Comparison of ENCODE assay signal across 33 mouse cellular contexts in genomic region chr3:28358391-28358790, GRCm38 (mm10).
"Had no signal": no experiment of that assay in that cellular context is flagged by ENCODE, and none has a peak within 500 bp of the region (broad histone marks: within the 10 kb centered on the region; RNA-seq: fewer than 3 reads in every experiment).

No protein-coding gene starts in this region.

- H3K9ac ChIP-seq: heart, embryonic 12.5 days; heart, embryonic 13.5 days; heart, embryonic 15.5 days; hindbrain, embryonic 12.5 days; hindbrain, embryonic 13.5 days; hindbrain, embryonic 15.5 days; intestine, embryonic 15.5 days; kidney, embryonic 15.5 days had no signal

- H3K9me3 ChIP-seq: heart, embryonic 10.5 days; heart, embryonic 12.5 days; heart, embryonic 13.5 days; heart, embryonic 15.5 days; hindbrain, embryonic 10.5 days; hindbrain, embryonic 12.5 days; hindbrain, embryonic 13.5 days; hindbrain, embryonic 15.5 days; intestine, embryonic 15.5 days; kidney, embryonic 15.5 days had no signal

- H3K36me3 ChIP-seq: heart, embryonic 10.5 days; heart, embryonic 15.5 days; hindbrain, embryonic 10.5 days; hindbrain, embryonic 12.5 days; intestine, embryonic 15.5 days; kidney, embryonic 15.5 days had no signal

- H3K27ac ChIP-seq: heart, embryonic 10.5 days; heart, embryonic 13.5 days; heart, embryonic 15.5 days; hindbrain, embryonic 10.5 days; hindbrain, embryonic 12.5 days; hindbrain, embryonic 13.5 days; hindbrain, embryonic 15.5 days; hindbrain, postnatal 0 days; intestine, embryonic 15.5 days; kidney, embryonic 15.5 days; kidney, postnatal 0 days; layer of hippocampus, adult 2 months had no signal

- H3K4me1 ChIP-seq: hindbrain, embryonic 12.5 days; hindbrain, embryonic 15.5 days; kidney, embryonic 15.5 days had no signal

- H3K4me3 ChIP-seq: heart, embryonic 10.5 days; heart, embryonic 12.5 days; heart, embryonic 13.5 days; heart, embryonic 15.5 days; hindbrain, embryonic 10.5 days; hindbrain, embryonic 12.5 days; hindbrain, embryonic 13.5 days; hindbrain, embryonic 15.5 days; intestine, embryonic 15.5 days; kidney, embryonic 15.5 days; layer of hippocampus, adult 2 months had no signal

- H3K4me2 ChIP-seq: heart, embryonic 15.5 days; hindbrain, embryonic 12.5 days; hindbrain, embryonic 13.5 days; hindbrain, embryonic 15.5 days; intestine, embryonic 15.5 days; kidney, embryonic 15.5 days had no signal

- H3K27me3 ChIP-seq: heart, embryonic 12.5 days; heart, embryonic 13.5 days; heart, embryonic 15.5 days; hindbrain, embryonic 12.5 days; hindbrain, embryonic 13.5 days; hindbrain, embryonic 15.5 days; intestine, embryonic 15.5 days; kidney, embryonic 15.5 days had no signal

- ATAC-seq: hindbrain, embryonic 16.5 days; hindbrain, postnatal 0 days; inflammation-experienced regulatory T-cells, adult 6 months; intestine, embryonic 15.5 days; intestine, embryonic 16.5 days; intestine, postnatal 0 days had no signal

- DNase-seq: heart, postnatal 10 days; heart, postnatal 14 days; heart, postnatal 36 days; heart, postnatal 4 days; kidney, adult 11 months; kidney, adult 18-20 months; kidney, adult 2 months; kidney, adult 8-10 months; kidney, adult 9 months; kidney, postnatal 10 days; kidney, postnatal 14 days; kidney, postnatal 25 days; kidney, postnatal 36 days; kidney, postnatal 4 days; layer of hippocampus, adult 9-11 months; layer of hippocampus, postnatal 36 days had no signal
